Mouse (Mus musculus) stomach, postnatal 0 days (tissue): ENCODE measurements around the gene Nell2. TPM values are rescaled to one million over a fixed set of nuclear protein-coding genes. Genes with fewer than 3 reads are reported as not detected.

Source experiments
- ATAC-seq: fragments of 200-750 bp; cut with Nextera tagmentation; 2 replicates; pipeline ENCODE4 v1.8.0; 2017; ENCODE audit not compliant: low FRiP score, low TSS enrichment
- DNase-seq: peaks from one replicate; pipeline ENCODE4 v3.0.0-alpha.2; 2016; ENCODE audit warnings: low spot score
- H3K27ac ChIP-seq: fragments of 300-500 bp; sonication (generic); replicated peaks from 2 replicates; pipeline ENCODE4 v1.5.1; 2014; ENCODE audit warnings: mild to moderate bottlenecking, control low read depth
- H3K27me3 ChIP-seq: fragments of 300-500 bp; sonication (generic); 2 replicates; pipeline ENCODE4 v1.6.1; 2014; ENCODE audit warnings: low read length; ENCODE audit not compliant: control insufficient read depth, insufficient read depth
- H3K36me3 ChIP-seq: fragments of 300-500 bp; sonication (generic); 2 replicates; pipeline ENCODE4 v1.6.1; 2014; ENCODE audit warnings: low read length, mixed read lengths; ENCODE audit not compliant: control insufficient read depth, insufficient read depth
- H3K4me1 ChIP-seq: fragments of 300-500 bp; sonication (generic); replicated peaks from 2 replicates; pipeline ENCODE4 v1.6.1; 2014; ENCODE audit warnings: antibody characterized with exemption; ENCODE audit not compliant: control insufficient read depth, insufficient read depth
- H3K4me2 ChIP-seq: fragments of 300-500 bp; sonication (generic); replicated peaks from 2 replicates; pipeline ENCODE4 v1.6.1; 2014; ENCODE audit warnings: low read depth, mild to moderate bottlenecking, control low read depth, moderate library complexity
- H3K4me3 ChIP-seq: fragments of 300-500 bp; sonication (generic); 2 replicates; pipeline ENCODE4 v1.5.1; 2014; ENCODE audit warnings: low read depth, low read length, control low read depth
- H3K9ac ChIP-seq: fragments of 300-500 bp; sonication (generic); 2 replicates; pipeline ENCODE4 v1.6.1; 2014; ENCODE audit warnings: mild to moderate bottlenecking, low read length, control low read depth, mixed read lengths
- H3K9me3 ChIP-seq: fragments of 300-500 bp; sonication (generic); 2 replicates; pipeline ENCODE4 v1.6.1; 2016; ENCODE audit warnings: low read length; ENCODE audit not compliant: control insufficient read depth
- CTCF ChIP-seq: IDR thresholded peaks from 2 replicates; pipeline ENCODE4 v1.5.1; 2016; ENCODE audit warnings: antibody characterized with exemption, low read depth, mild to moderate bottlenecking, moderate library complexity
- EP300 ChIP-seq: optimal IDR thresholded peaks from 2 replicates; pipeline ENCODE3; 2016; ENCODE audit warnings: antibody characterized with exemption
- WGBS: fragments of 180-500 bp; shearing (Covaris S2); extraction: QIAGEN DNeasy Blood & Tissue Kit; methylation state at CpG from one replicate; pipeline ENCODE4 v1.1.7; 2014; 5-methylcytosine and 5-hydroxymethylcytosine counted together
- polyA plus RNA-seq: library from polyadenylated mRNA; unstranded; fragments of >200 nt; fragmentation: Nextera tagmentation; extraction: Ambion mirVana; gene quantifications from 2 replicates; pipeline ENCODE4 v1.2.1, GENCODE M21; 2015

Nell2 gene
- polyA plus RNA-seq, 1 experiment from 2014 or later: 5.8 TPM

GRCm38 (mm10) chr15:95055081-95055650 is 473.2 kb downstream of the Nell2 start:
- Histone ChIP-seq H3K4me1 (no peaks in the 10 kb centered on the region), H3K27me3 (no peaks in the 10 kb centered on the region), H3K9ac (no peak overlapping the region), H3K4me3 (no peak overlapping the region), H3K27ac (no peak overlapping the region), H3K4me2 (no peak overlapping the region), H3K36me3 (no peaks in the 10 kb centered on the region), H3K9me3 (no peaks in the 10 kb centered on the region)
- DNase-seq (no peak), ATAC-seq (no peak)
- WGBS: 83% methylated on average over 8 of the region's 8 CpGs
- TF ChIP-seq CTCF: no peak
- TF ChIP-seq EP300: no peak

DNA sequence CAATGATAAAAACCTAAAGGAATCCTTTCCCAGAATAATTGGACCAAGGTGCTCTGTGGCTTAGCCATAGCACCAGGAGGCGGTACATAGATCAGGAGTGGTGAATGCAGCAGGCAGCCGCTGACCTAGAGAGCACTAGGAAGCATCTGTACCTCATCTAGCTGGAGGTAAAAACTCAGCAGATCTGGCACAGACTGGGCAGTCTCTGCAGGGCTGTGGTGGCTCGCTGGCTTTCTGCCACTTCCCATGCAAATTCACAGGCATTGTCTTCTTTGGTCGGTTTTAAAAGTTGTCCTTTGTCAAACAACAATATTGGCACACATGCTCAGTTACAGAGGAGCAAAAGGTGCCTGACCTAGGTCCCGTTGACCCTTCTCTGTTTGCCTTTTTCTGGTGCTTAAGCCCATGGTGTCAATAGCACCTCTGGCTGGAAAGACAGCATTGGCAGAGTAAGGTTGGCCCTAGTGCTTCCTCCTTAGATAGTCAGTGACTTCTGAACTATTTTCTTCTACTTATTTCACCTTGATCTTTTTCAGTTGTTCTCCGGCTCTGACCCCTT is 479.1 kb downstream of the Nell2 start:
- H3K4me3 ChIP-seq: no peak overlapping the region
- H3K9me3 ChIP-seq: no peaks in the 10 kb centered on the region
- 55% methylated on average over 6 of the region's 6 CpGs for WGBS
- no peak overlapping the region for H3K27ac ChIP-seq
- H3K4me1 ChIP-seq: no peaks in the 10 kb centered on the region
- no peak for TF ChIP-seq EP300
- TF ChIP-seq CTCF: no peak
- DNase-seq (no peak), ATAC-seq (no peak)
- no peaks in the 10 kb centered on the region for H3K36me3 ChIP-seq
- no peaks in the 10 kb centered on the region for H3K27me3 ChIP-seq
- H3K4me2 ChIP-seq: no peak overlapping the region
- no peak overlapping the region for H3K9ac ChIP-seq

GRCm38 (mm10) chr15:95047486-95047885 is 480.9 kb downstream of the Nell2 start:
- ATAC-seq (no peak), DNase-seq (no peak)
- H3K4me1 ChIP-seq: no peaks in the 10 kb centered on the region
- H3K4me3 ChIP-seq: no peak overlapping the region
- no peak overlapping the region for H3K9ac ChIP-seq
- no peaks in the 10 kb centered on the region for H3K27me3 ChIP-seq
- H3K4me2 ChIP-seq: no peak overlapping the region
- H3K27ac ChIP-seq: no peak overlapping the region
- no peaks in the 10 kb centered on the region for H3K9me3 ChIP-seq
- WGBS: 81% methylated on average over 2 of the region's 2 CpGs
- TF ChIP-seq CTCF: no peak
- no peak for TF ChIP-seq EP300
- H3K36me3 ChIP-seq: no peaks in the 10 kb centered on the region

DNA sequence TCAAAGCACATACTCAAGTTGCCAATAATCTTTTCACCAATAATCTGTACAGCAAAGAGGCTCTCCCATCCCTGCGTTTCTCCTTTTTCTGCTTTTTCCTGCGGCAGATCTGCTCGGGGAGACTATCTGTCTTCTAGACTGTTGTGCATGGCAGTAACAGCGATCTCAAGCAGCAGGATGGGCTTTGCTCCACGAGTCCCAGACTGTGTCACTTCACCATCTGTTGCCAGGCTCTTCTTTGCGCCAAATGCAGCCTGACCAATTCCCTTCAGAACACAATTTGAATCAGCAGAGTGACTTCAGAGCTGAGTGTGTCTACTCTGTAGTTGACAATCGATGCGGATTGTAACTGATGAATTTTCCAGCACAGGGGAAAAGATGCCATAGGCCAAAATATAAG is 484.3 kb downstream of the Nell2 start:
- Histone ChIP-seq H3K4me1 (no peaks in the 10 kb centered on the region), H3K9ac (no peak overlapping the region), H3K4me2 (no peak overlapping the region), H3K27me3 (no peaks in the 10 kb centered on the region), H3K27ac (no peak overlapping the region), H3K4me3 (no peak overlapping the region), H3K36me3 (no peaks in the 10 kb centered on the region), H3K9me3 (no peaks in the 10 kb centered on the region)
- TF ChIP-seq EP300: no peak
- TF ChIP-seq CTCF: no peak
- no peak for DNase-seq
- WGBS: 80% methylated on average over 8 of the region's 8 CpGs
- no peak for ATAC-seq

GRCm38 (mm10) chr15:95042437-95042836 is 485.9 kb downstream of the Nell2 start:
- Histone ChIP-seq H3K4me3 (no peak overlapping the region), H3K36me3 (no peaks in the 10 kb centered on the region), H3K9ac (no peak overlapping the region), H3K27me3 (no peaks in the 10 kb centered on the region), H3K4me1 (no peaks in the 10 kb centered on the region), H3K4me2 (no peak overlapping the region), H3K9me3 (no peaks in the 10 kb centered on the region), H3K27ac (no peak overlapping the region)
- ATAC-seq (no peak), DNase-seq (no peak)
- 86% methylated on average over 9 of the region's 9 CpGs for WGBS
- TF ChIP-seq EP300: no peak
- no peak for TF ChIP-seq CTCF

GRCm38 (mm10) chr15:95029487-95029875 is 498.9 kb downstream of the Nell2 start:
- no peak for DNase-seq
- no peaks in the 10 kb centered on the region for H3K27me3 ChIP-seq
- no peak for ATAC-seq
- WGBS: 53% methylated on average over 5 of the region's 5 CpGs
- no peaks in the 10 kb centered on the region for H3K36me3 ChIP-seq
- H3K4me2 ChIP-seq: no peak overlapping the region
- H3K27ac ChIP-seq: no peak overlapping the region
- no peaks in the 10 kb centered on the region for H3K9me3 ChIP-seq
- no peak for TF ChIP-seq CTCF
- TF ChIP-seq EP300: no peak
- no peaks in the 10 kb centered on the region for H3K4me1 ChIP-seq
- H3K4me3 ChIP-seq: no peak overlapping the region
- H3K9ac ChIP-seq: no peak overlapping the region
